Mouse (Mus musculus) cerebellum, adult 8-10 months (tissue): Measurements from ENCODE around the gene Itpr1.

Source experiments
- DNase-seq: peaks from one replicate; pipeline ENCODE4 v3.0.0; 2022

Gene Itpr1

DNA sequence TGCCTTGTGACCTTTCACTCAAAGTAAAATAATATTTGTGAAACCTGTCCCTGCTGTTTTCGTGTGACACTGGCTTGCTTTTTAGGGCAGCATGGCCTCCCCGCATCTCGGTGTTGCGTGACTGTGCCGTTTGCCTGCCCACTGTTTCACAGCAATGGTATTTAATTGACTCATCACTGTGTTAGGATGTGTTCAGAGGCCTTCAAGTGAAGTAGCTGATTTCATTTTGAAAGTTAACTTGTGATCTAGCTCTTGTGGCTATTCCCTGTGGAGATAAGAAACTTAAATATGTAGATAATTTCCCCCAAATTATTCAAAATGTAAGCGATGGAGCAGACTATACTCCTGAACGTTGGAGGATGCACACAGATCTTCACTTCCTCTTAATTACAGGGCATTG, 115.4 kb downstream of the Itpr1 start:
- no peak for DNase-seq

DNA sequence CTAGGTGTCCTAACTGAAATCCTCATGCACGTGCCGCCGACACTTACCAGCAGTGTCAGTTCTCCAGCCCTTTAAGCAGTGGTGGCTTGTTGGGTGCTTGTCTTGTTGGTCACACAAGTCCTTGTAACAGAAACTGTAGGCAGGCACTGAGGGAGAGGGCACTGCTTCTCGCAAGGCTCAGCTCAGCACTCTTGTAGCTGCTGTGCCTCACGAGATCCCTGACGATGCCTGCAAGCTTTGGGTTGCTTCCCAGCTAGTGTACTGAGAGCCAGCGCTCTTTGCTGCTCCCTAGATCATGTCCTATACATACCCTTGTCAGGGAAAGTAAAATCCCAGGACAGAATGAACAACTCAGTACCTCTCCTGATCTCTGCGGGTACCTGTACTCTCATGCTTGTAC, 117.6 kb downstream of the Itpr1 start:
- DNase-seq = no peak

DNA sequence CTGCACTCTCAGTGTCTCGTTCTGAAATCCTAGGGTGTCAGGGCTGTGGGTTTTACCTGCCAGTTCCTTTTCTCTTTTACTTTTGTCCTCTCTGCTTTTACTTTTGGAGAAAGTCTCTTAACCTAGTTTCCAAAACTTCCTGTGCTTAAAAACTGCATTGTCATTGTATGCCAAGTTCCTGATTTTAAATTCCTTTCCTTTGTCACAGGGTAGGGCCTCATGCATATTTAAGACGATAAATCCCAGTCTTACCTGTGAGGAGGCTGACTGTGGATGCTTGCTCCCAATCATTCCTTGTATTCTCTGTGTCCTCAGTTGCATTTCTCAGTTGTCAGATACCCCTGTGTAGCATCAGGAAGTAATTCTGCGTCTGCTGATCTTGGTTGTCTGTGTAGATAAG, 118.4 kb downstream of the Itpr1 start:
- DNase-seq = no peak

DNA sequence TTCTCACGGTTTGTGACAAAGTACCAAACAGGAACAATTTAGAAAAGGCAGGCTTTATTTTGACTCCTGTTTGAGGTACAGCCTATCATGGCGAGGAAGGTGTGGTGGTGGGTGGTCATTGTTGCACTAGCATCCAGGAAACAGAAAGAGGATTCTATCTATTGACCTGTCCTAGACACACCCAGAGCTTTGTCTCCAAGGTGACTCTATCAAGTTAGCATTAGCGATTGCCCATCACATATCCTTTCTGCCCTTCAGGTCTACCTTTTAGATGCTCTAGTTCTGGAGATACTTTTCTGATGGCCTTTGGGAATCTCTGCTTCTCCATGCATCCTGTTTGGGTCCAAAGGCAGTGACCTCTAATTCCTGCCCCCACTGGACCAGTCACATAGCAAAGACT, 121.2 kb downstream of the Itpr1 start:
- no peak for DNase-seq

DNA sequence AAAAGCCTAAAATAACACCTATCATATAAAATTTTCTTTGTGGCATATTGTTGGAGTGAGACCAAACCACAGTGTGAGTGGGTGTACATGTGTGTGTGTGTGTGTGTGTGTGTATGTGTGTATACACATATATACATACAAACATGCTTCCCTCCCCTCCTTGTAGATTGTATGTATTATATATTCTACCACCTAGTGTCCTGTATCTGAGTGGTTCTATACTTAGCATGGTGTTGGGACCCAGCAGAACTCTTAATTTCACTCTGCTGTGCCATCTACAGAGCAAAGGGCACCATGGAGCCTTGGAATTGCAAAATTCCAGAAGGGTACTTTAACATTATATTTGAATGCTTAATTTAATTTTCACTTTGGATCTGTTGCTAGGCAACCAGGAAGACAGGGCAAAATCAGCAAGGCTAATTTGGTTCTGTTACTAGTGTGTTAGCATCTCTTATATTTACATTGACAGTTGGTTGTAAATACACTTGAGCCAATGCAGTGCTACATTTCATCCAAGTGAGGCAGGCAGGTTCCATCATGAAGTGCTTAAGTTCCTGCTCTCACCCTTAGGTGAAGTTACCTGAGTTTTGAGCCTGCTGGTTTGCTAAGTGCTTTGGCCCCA, 122.4 kb downstream of the Itpr1 start:
- no peak for DNase-seq

DNA sequence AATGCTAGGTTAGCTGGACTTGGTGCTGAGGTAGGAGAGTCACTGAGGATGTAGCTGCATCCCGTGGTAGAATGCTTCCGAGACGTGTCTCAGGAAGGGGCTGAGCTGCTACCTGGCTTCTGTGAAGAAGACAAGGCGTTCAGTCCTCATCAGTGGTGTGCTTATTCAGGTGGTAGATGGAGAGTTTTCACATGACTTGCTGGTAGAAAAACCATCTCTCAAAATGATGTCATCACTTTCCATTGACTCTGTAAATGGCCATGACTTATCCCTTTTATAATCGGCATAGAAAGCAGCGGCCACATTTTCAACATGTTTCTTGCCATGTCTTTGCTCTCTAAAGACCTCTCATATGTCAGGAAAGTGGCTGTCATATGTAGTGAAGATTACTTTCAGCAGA, 123.6 kb downstream of the Itpr1 start:
- DNase-seq = no peak

DNA sequence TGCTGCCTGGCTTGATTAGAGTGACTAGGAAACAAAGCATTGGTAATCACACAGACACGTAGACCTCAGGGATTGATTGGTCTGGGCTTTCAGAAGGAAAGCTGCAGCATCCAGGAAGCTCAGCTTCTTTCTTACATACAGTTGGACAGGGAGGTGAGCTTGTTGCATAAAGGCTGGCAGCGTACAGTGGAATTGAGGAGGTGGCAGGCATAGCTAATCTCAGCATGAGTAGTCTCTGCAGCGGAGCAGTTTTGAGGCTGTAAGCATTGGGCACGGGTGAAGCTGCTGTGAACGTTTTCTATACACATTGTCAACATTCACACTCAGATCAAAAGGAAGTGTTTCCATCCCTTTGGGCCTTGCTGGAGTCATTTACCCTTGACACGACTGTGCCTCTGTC, 124.4 kb downstream of the Itpr1 start:
- no peak for DNase-seq

DNA sequence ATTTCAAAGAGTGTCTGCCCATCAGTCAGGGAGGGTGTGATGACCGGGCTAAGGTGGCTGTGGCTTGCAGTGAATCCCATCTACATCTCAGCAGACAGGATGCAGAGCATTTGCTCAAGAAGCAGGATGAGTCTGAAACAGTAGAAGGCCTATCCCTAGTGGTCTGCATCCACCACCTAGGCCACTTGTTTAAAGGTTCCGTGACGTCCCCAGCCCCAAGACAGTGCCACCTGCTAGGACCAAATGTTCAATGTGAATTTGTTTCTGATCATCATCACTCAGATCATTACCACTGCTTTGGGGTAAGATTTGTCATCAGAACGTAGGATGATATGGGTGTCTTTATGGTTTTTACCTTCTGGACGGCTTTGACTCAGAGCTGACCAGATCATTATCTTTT, 125.5 kb downstream of the Itpr1 start:
- DNase-seq = no peak

DNA sequence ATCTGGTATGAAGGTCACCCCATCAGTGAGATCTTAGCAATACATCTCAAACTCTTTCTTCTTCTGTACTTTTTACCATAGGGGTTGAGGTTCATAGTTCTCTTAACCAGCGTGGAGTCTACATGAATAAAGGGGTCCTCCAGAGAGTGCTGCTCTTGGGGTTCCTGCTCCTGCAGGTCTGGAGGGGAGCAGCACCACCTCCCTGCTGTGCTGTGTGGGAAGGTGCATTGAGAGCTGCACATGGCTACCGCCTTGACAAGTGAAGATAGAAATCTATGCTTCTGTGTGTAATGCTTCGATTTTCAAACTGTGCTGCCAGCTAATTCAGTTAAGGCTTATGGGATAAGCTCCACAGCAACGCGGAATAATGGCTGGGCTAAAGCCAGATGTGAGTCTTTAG, 130.1 kb downstream of the Itpr1 start:
- DNase-seq = no peak

DNA sequence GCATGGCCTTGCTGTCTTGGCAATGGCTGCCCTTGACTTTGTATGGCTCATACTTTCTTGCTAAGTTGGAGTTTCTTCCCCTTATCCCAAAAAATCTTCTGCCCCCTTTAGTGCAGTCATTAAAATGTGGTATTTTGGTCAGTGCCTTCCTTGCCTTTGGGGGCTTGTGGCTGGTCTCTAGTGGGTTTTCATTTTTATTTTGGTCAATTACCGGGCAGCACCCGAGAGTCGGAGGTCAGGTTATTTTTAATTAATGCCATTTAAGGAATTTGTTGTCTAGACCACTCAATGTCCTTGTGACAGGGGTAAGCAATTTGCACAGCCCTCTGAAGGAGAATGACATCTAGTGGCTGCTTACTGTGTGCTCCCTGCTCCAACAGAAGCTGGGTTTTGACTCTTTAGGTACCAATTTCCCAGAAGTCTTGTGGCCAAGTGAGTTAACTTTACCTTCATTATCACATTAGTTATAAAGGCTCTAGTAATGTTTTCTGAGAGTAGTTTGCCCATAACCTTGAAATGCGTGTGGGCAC, 130.9 kb downstream of the Itpr1 start:
- no peak for DNase-seq

DNA sequence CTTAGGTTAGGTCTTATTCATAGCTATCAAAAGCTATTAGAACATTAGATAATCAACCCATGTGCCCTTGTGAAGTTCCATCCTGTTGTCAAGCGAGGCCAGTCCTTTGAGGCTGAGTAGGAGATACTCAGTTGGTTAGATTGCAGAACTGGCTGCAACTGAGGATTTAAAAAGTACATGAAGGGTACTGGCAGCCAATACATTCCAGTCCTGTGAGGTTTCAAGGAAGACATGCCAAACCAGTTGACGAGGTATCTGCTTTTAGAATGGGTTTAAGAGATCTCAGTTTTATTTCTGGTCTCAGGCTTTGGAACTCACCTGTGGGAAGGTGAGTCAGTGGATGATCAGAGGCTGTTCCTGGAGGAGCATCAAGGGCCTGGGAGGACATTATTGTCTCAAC, 137.9 kb downstream of the Itpr1 start:
- no peak for DNase-seq

DNA sequence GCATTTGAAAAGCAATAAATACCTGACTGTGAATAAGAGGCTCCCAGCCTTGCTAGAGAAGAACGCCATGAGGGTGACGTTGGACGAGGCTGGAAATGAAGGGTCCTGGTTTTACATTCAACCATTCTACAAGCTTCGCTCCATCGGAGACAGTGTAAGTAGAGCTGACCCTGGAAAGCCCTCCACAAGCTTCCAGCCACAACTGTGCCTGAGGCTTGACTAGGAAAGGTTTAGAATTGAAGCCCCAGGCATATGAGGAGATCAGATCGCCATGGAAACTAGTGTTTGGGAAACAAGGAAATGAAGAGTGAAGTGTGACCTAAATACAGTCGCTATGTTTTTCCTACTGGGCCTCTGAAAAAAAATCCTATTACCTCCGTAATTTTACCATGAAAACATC, 139.1 kb downstream of the Itpr1 start:
- no peak for DNase-seq

DNA sequence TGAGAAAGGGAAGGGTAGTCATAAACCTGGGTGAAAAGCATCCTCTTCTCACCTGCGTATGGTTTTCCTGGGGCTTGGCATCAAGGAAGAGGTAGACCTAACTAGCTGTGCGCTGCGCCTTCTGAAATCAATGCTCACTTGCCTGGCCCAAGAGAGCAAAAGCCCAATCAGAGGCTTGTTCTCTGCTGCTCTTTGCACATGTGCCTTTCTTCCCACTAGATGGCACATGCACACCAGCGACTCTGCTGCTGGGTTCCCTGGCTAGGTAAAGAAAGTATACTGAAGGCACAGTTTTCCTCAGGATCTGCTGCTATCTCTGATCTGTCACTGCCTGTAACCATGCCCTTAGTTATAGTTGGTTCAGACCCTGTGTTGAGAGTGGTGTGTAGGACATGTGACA, 154.5 kb downstream of the Itpr1 start:
- no peak for DNase-seq

DNA sequence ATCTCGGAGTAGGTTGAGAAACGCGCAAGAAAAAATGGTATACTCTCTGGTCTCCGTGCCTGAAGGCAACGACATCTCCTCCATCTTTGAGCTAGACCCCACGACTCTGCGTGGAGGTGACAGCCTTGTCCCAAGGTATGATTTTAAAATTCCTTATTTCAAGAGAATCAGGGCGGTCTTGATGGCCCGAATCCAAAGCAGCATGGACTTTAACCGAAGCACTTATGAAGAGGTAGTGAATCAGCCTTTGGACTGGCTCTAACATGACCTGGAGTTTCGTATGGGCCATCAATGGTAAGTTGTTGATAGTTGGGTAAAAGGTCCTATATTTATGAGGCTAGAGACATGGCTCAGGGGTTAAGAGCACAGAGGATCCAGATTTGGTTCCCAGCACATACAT, 156.1 kb downstream of the Itpr1 start:
- no peak for DNase-seq

DNA sequence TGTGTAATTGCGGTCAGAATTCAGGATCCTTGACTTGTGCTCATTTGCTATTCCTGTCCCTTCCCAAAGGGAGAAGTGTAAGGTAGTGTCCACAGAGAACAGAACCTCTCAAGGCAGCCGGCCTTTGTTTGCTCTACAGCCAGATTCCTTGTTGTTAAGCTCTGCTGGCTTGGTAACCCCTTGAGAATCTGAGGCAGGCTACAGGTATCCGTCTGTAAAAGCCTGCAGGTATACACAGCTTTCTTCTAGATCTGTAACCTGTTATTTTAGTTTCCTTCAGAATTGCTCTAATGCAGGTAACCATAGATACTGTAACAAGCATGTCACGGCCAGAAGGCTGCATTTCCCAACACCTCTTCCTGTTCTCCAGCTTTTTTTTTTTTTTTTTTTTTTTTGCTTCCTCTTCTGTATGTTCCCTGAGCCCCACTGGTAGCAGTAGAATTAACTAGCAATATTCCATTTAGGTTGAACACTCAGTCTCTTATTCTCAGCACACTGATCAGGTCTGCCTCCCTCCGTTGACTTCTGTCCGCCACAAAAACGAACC, 158.5 kb downstream of the Itpr1 start:
- DNase-seq = no peak

DNA sequence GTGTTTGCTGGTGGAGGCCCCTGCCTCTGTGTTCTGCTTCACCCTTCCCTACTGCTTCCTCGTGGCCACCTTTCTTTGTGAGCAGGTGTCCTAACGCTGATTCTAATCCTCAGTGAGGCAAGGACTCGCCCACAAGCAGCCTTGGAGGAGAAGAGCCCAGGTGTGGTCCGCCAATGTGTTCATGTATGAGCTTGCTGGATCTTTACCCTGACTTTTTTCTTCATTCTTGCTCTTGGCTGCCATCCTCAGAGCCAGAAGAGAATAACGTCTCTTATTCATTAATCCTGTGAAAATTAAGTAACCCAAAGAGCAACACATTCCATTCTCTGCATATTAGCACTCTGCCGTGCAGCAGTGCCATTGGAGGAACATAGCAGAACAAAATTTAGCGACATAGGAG, 161.1 kb downstream of the Itpr1 start:
- DNase-seq = no peak

DNA sequence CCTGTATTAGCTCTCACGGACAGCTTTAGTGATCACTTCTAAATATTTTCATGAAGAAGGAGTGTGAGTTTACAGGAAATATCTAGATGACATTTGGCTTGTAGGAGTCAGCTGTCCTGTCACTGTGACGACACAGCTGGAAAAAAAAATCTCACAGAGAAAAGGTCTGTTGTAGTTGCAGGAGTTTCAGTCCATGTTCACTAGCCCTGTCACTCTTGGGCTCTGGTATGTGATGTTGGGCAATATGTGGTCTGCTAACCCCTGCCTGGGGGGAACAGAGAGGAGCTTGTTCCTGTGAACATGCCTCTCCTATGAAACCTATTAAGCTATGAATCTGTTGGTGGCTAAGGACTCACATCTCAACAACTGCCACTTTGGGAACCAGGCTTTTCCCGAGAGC, 166.1 kb downstream of the Itpr1 start:
- DNase-seq = no peak

DNA sequence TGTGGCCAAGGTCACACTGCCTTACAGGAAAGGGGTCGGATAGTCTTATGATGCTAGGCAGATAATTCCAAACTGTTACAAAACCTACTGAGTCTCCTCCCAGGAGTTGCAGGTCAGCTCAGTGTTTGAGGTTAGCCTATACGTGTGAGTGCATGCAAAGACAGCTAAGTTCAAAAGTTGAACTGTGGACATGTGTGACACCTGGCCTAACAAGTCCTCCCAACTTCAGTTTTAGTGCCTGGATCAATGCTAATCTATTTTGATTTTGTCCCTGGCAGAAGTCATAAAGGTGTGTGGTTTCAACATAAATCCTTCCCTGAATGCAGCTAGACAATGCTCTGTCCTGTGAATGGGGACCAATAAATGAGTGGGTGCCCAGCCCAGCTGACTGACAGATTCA, 167.3 kb downstream of the Itpr1 start:
- DNase-seq = no peak

DNA sequence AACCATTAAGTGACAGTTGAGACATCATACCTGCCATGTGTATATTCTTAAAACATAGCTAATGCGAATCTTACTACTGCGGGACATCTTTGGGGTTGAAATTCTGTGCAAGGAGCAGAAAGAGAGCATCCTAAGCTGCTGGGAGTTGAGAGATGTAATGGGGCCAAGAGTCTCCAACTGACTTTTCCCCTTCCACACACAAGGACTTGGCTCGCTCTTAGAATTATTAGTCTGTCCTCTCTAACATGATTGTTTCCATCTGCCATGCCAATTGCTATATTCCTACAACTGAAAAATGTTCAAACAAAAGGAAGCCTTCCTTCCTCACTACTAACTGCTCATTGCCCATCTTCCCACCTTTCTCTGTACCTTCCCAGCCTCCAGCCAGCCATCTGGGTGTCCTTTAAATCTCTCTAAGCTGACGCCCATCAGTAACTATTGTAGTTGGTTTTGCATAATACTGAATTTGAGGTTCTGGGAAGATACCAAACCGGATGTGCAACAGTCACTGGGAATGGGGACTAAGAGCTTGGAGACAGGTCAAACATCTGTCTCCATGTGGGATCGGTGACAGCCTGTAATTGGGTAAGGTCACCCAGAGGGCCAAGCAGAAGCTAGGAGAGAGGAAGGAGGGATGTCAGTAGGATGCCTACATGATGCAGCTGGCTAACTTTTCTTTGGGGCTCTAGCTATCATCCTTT, 177.9 kb downstream of the Itpr1 start:
- no peak for DNase-seq

DNA sequence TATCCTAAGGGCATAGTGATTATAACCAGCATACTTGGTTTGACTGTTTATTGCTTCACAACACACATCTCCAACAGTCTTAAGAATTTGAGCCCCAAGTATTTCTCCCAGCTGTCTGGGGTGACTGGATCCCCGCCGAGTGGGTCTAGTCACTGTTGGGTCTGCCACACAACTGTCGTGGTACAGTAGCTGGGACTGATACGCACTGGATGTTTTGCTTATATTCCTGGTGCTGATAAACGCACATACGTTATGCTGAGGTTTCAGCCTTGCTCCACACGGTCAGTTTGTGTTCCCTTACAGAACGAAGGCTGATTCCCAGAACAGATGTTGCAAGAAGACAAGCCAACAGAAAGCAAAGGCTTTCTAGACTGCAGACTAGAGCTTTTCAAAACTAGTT, 180.2 kb downstream of the Itpr1 start:
- DNase-seq = no peak

DNA sequence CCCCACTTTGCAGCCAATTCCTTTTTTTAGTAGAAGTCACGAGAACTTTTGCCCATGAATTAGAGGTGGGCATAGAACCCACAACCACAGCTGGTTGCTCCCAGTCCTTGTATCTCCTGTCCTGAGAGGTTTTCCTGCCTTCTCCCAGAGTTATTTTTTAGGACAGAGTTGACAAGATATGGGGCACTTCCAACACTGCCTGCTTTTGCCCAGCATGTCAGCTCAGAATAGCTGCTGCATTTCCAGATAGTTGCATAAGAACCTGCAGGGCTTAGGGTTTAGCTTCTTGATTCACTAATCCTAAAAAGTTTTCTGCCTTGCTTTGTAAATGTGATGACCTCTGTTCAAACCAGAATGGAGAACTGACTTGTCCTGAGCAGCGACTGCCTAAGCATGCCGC, 185.1 kb downstream of the Itpr1 start:
- DNase-seq = no peak

DNA sequence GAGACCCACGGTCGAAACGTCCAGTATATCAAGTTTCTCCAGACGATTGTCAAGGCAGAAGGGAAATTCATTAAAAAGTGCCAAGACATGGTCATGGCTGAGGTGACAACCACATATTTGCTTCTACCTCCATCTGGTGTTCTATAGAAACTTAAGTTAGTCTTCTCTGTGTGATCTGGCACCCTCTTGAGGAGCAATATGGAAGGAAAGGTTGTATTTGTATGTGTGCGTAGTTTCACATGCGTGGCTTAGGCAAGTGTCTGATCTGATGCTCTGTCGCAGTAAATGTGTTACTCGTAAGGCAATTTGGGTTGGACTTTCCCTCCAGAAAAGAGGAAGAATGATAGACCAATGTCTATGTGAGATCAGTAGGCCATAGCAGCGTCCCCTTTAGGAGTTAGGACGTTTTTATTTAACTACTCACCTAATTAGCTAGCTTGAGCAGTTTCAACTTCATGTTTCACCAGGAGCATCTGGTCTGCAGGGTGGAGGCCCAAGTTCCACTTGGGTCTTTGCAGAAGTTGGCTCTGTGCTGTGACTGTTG, 188.6 kb downstream of the Itpr1 start:
- DNase-seq = no peak

DNA sequence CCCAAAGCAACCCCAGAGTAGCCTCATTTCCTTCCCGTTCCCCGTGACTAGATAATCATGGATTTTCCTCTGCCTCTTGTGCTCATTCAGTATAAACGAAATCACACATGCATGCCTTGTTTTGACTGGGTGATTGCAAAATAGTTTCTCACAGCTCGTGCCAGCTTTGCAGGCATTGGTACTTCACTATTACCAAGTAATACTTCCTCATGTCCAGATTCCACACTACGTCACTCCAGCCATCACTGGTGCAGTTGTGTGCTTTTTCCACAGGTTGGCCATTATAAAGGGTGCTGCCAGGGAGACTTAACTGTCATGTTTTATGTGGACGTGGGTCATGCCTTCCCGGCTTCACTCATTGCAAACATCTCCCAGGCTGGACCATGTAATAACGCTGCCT, 191.8 kb downstream of the Itpr1 start:
- no peak for DNase-seq

DNA sequence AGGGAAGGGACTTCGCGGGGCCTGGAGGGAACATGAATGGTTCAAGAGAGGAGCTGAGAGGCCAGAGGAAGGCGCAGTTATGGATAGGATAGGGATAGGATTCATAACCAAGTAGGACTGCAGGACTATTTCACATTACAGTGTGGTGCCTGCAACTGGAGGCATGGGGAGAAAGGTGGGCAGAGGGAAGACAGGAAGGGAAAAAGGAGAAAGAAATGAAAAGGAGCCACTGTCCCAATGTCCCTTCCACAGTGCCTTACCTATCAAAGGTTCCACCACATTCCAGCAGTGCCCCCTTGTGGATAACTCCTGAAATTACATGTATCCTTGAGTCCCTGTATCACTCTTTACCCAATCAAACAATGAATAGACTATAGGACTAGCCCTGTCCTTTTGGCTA, 195.2 kb downstream of the Itpr1 start:
- DNase-seq = peak; percentile 58
